Mouse (Mus musculus): Measurements from ENCODE around the gene Scarb1.

GRCm38 (mm10) chr5:125332333-125332732 lies 8.6 kb downstream of the Scarb1 start:
- TF ChIP-seq CTCF (IDR thresholded peaks at IDR 0.05; ENCODE audit: insufficient read depth, low read depth, low read length), result no peak
- no peak for TF ChIP-seq POLR2A (IDR thresholded peaks at IDR 0.05; ENCODE audit: insufficient read depth, low read depth, low read length)

All from olfactory bulb, adult 2 months (tissue).